Mouse (Mus musculus): ENCODE data around the gene Cox7a1. TPM values are rescaled to one million over a fixed set of nuclear protein-coding genes. Genes with fewer than 3 reads are reported as not detected.

The Cox7a1 gene
- polyA plus RNA-seq, 1 experiment from 2014 or later = 5.5 TPM

GRCm38 (mm10) chr7:30234276-30234858, 50.4 kb downstream of the Cox7a1 start:
- no peak overlapping the region for H3K4me3 ChIP-seq (ENCODE audit: low read depth, low read length)
- DNase-seq (ENCODE audit: low spot score) (no peak), ATAC-seq (no peak)
- peaks cover 12% of the 10 kb centered on the region for H3K4me1 ChIP-seq (ENCODE audit: control insufficient read depth, insufficient read depth, low read length)
- no peak overlapping the region for H3K9ac ChIP-seq (ENCODE audit: low read length)
- peaks cover 29% of the 10 kb centered on the region for H3K36me3 ChIP-seq (ENCODE audit: control insufficient read depth, insufficient read depth, low read length)
- H3K4me2 ChIP-seq (ENCODE audit: low read length) = no peak overlapping the region
- 93% methylated on average over 15 of the region's 15 CpGs for WGBS
- H3K27me3 ChIP-seq (replicated peaks; ENCODE audit: control insufficient read depth, insufficient read depth, low read length) = no peaks in the 10 kb centered on the region
- H3K9me3 ChIP-seq (replicated peaks; ENCODE audit: control insufficient read depth, low read length) = no peaks in the 10 kb centered on the region
- no peak overlapping the region for H3K27ac ChIP-seq (ENCODE audit: low read depth, low read length)

GRCm38 (mm10) chr7:30235091-30235490, 51.1 kb downstream of the Cox7a1 start:
- Histone ChIP-seq H3K4me2 (ENCODE audit: low read length) (no peak overlapping the region), H3K9ac (ENCODE audit: low read length) (no peak overlapping the region), H3K36me3 (ENCODE audit: control insufficient read depth, insufficient read depth, low read length) (peaks cover 22% of the 10 kb centered on the region), H3K4me3 (ENCODE audit: low read depth, low read length) (no peak overlapping the region), H3K4me1 (ENCODE audit: control insufficient read depth, insufficient read depth, low read length) (peaks cover 12% of the 10 kb centered on the region), H3K27me3 (replicated peaks; ENCODE audit: control insufficient read depth, insufficient read depth, low read length) (no peaks in the 10 kb centered on the region), H3K9me3 (replicated peaks; ENCODE audit: control insufficient read depth, low read length) (no peaks in the 10 kb centered on the region), H3K27ac (ENCODE audit: low read depth, low read length) (no peak overlapping the region)
- ATAC-seq = no peak
- DNase-seq (ENCODE audit: low spot score) = no peak
- WGBS = 87% methylated on average over 8 of the region's 8 CpGs

GRCm38 (mm10) chr7:30235625-30236024, 51.7 kb downstream of the Cox7a1 start, which contains the start of gene Ovol3:
Gene Ovol3 (minus strand): TSS chr7:30235725.
- no peak within 1 kb of the TSS for H3K27ac ChIP-seq (ENCODE audit: low read depth, low read length)
- 91% methylated on average over 4 of the region's 4 CpGs for WGBS
- H3K9me3 ChIP-seq (replicated peaks; ENCODE audit: control insufficient read depth, low read length) = no peaks in the 10 kb centered on the region
- H3K4me2 ChIP-seq (ENCODE audit: low read length) = no peak within 1 kb of the TSS
- ATAC-seq (no peak), DNase-seq (ENCODE audit: low spot score) (no peak)
- no peak within 1 kb of the TSS for H3K4me3 ChIP-seq (ENCODE audit: low read depth, low read length)
- H3K27me3 ChIP-seq (replicated peaks; ENCODE audit: control insufficient read depth, insufficient read depth, low read length) = no peaks in the 10 kb centered on the region
- H3K36me3 ChIP-seq (ENCODE audit: control insufficient read depth, insufficient read depth, low read length) = peaks cover 22% of the 10 kb centered on the region
- H3K4me1 ChIP-seq (ENCODE audit: control insufficient read depth, insufficient read depth, low read length) = peaks cover 10% of the 10 kb centered on the region
- H3K9ac ChIP-seq (ENCODE audit: low read length) = no peak within 1 kb of the TSS

Other genes with a start within 250 kb of the Cox7a1 start
- 9.2 and 15.7 TPM in 2 replicates for gene Zfp74, start 230.1 kb upstream of the Cox7a1 start, polyA plus RNA-seq (2014; fragmentation: Nextera tagmentation; extraction: Ambion mirVana)
- gene Zfp568, start 200.2 kb upstream of the Cox7a1 start, polyA plus RNA-seq (2014; fragmentation: Nextera tagmentation; extraction: Ambion mirVana) = 2.9 and 4.3 TPM in 2 replicates
- gene Zfp14, start 132.8 kb upstream of the Cox7a1 start, polyA plus RNA-seq (2014; fragmentation: Nextera tagmentation; extraction: Ambion mirVana) = 14.3 and 17.1 TPM in 2 replicates
- 13.6 and 13.8 TPM in 2 replicates for gene Zfp82, start 111.2 kb upstream of the Cox7a1 start, polyA plus RNA-seq (2014; fragmentation: Nextera tagmentation; extraction: Ambion mirVana)
- gene Gm26920, start 93.7 kb upstream of the Cox7a1 start, polyA plus RNA-seq (2014; fragmentation: Nextera tagmentation; extraction: Ambion mirVana) = 2.0 and 2.7 TPM in 2 replicates
- gene Zfp566, start 93.6 kb upstream of the Cox7a1 start, polyA plus RNA-seq (2014; fragmentation: Nextera tagmentation; extraction: Ambion mirVana) = 18.7 and 20.3 TPM in 2 replicates
- gene Zfp260, start 89.4 kb upstream of the Cox7a1 start, polyA plus RNA-seq (2014; fragmentation: Nextera tagmentation; extraction: Ambion mirVana) = 123 and 140 TPM in 2 replicates
- gene Zfp382, start 62.2 kb upstream of the Cox7a1 start, polyA plus RNA-seq (2014; fragmentation: Nextera tagmentation; extraction: Ambion mirVana) = 4.6 and 7.7 TPM in 2 replicates
- 27.4 and 29.0 TPM in 2 replicates for gene Zfp146, start 14.4 kb upstream of the Cox7a1 start, polyA plus RNA-seq (2014; fragmentation: Nextera tagmentation; extraction: Ambion mirVana)
- 50.8 and 56.9 TPM in 2 replicates for gene Capns1, start 14.7 kb downstream of the Cox7a1 start, polyA plus RNA-seq (2014; fragmentation: Nextera tagmentation; extraction: Ambion mirVana)
- 191 and 256 TPM in 2 replicates for gene Polr2i, start 47.8 kb downstream of the Cox7a1 start, polyA plus RNA-seq (2014; fragmentation: Nextera tagmentation; extraction: Ambion mirVana)
- gene Tbcb, start 48.1 kb downstream of the Cox7a1 start, polyA plus RNA-seq (2014; fragmentation: Nextera tagmentation; extraction: Ambion mirVana) = 376 and 384 TPM in 2 replicates
- not detected in 2 replicates for gene Ovol3, start 51.6 kb downstream of the Cox7a1 start, polyA plus RNA-seq (2014; fragmentation: Nextera tagmentation; extraction: Ambion mirVana)
- gene Thap8, start 96.0 kb downstream of the Cox7a1 start, polyA plus RNA-seq (2014; fragmentation: Nextera tagmentation; extraction: Ambion mirVana) = 0.27 and 0.32 TPM in 2 replicates
- 5.6 and 5.8 TPM in 2 replicates for gene Wdr62, start 96.3 kb downstream of the Cox7a1 start, polyA plus RNA-seq (2014; fragmentation: Nextera tagmentation; extraction: Ambion mirVana)
- 142 and 174 TPM in 2 replicates for gene Clip3, start 107.6 kb downstream of the Cox7a1 start, polyA plus RNA-seq (2014; fragmentation: Nextera tagmentation; extraction: Ambion mirVana)
- 102 and 118 TPM in 2 replicates for gene Alkbh6, start 124.6 kb downstream of the Cox7a1 start, polyA plus RNA-seq (2014; fragmentation: Nextera tagmentation; extraction: Ambion mirVana)
- 3.6 and 3.7 TPM in 2 replicates for gene Syne4, start 130.7 kb downstream of the Cox7a1 start, polyA plus RNA-seq (2014; fragmentation: Nextera tagmentation; extraction: Ambion mirVana)
- gene E130208F15Rik, start 137.6 kb downstream of the Cox7a1 start, polyA plus RNA-seq (2014; fragmentation: Nextera tagmentation; extraction: Ambion mirVana) = not detected in 2 replicates
- 18.7 and 23.8 TPM in 2 replicates for gene Sdhaf1, start 139.8 kb downstream of the Cox7a1 start, polyA plus RNA-seq (2014; fragmentation: Nextera tagmentation; extraction: Ambion mirVana)
- gene Lrfn3, start 178.6 kb downstream of the Cox7a1 start, polyA plus RNA-seq (2014; fragmentation: Nextera tagmentation; extraction: Ambion mirVana) = 8.8 and 10.3 TPM in 2 replicates
- gene Tyrobp, start 229.6 kb downstream of the Cox7a1 start, polyA plus RNA-seq (2014; fragmentation: Nextera tagmentation; extraction: Ambion mirVana) = 31.1 and 31.3 TPM in 2 replicates
- 0.61 TPM in 1 of 2 replicates, not detected in the other for gene Hcst, start 235.7 kb downstream of the Cox7a1 start, polyA plus RNA-seq (2014; fragmentation: Nextera tagmentation; extraction: Ambion mirVana)
- gene Nfkbid, start 237.6 kb downstream of the Cox7a1 start, polyA plus RNA-seq (2014; fragmentation: Nextera tagmentation; extraction: Ambion mirVana) = 1.2 and 1.4 TPM in 2 replicates